Mouse (Mus musculus): ENCODE measurements around the gene Trpm8.

The Trpm8 gene

DNA sequence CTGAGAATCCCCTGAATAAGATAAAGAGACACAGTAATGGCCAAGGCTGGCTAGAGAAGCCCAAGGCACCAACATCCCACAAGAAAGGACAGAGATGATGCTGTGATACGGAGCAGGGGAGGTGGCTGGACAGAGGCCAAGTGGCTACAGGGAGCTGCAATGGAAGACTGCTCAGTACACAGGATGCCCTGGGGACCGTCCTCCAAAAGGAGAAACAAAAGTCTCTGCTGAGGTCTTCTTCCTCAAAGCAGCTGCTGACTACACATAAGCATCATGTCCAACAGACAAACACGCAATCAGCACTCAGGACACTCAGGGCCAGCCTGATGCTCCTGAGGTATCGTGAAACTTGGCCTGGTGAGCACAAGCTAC lies 12.6 kb upstream of the Trpm8 start:
- DNase-seq (ENCODE audit: low spot score): no peak

DNA sequence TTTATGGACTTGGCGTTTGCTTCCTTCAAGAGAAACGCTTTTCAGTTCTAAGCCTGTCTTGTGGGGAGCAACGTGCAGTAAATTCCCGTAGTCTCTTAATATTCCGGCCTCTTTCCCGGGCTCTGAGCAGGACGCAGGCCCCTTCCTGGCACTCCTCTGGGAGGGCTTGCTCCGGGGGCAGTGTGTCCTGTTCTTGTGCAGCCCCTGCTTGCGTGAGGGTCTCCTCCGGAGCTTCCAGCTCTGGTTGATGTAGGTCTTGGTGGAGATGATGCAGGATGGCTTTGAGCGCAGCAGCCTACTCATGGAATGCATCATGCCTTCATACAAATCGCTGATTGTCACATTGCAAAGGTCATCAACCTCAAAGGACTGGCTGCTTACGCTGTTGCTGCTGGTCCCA lies 11.3 kb upstream of the Trpm8 start:
- no peak for DNase-seq (ENCODE audit: low spot score)

DNA sequence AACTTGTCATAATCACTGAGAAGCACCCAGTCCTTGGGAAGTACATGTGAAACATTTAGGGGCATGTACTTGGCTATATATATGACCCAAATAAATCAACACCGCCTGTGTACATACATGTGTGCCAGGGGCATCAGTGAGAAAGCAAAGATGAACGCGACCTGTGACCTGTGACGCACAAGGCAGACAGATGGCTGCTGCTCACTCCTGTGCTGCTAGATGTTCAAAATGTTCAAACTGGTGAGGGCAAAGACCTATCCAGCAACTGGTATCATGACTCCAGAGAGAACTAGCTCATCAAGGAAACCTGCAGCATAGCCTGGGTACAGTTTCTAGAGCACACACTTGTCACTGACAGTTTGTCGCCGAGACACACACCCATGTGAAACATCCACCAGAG lies 10.0 kb upstream of the Trpm8 start:
- DNase-seq (ENCODE audit: low spot score): no peak

DNA sequence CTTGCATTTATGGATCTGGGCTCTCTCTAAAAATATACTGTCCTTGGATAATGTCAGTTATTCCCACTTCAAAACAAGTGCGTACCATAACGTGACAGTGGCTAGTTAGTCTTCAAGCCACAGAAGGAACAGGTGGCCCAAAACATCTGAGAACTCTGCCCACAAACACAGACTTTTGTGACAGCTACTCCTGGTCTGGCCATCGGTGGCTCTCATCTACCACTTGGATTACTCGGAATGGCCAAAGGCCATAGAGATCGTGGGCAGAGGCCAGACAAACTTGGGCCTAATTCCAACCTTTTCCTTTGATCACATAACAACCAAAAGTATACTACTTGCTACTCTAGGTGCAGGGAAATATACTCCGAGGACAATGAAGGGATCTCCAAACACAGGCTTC lies 9.4 kb upstream of the Trpm8 start:
- no peak for DNase-seq (ENCODE audit: low spot score)

DNA sequence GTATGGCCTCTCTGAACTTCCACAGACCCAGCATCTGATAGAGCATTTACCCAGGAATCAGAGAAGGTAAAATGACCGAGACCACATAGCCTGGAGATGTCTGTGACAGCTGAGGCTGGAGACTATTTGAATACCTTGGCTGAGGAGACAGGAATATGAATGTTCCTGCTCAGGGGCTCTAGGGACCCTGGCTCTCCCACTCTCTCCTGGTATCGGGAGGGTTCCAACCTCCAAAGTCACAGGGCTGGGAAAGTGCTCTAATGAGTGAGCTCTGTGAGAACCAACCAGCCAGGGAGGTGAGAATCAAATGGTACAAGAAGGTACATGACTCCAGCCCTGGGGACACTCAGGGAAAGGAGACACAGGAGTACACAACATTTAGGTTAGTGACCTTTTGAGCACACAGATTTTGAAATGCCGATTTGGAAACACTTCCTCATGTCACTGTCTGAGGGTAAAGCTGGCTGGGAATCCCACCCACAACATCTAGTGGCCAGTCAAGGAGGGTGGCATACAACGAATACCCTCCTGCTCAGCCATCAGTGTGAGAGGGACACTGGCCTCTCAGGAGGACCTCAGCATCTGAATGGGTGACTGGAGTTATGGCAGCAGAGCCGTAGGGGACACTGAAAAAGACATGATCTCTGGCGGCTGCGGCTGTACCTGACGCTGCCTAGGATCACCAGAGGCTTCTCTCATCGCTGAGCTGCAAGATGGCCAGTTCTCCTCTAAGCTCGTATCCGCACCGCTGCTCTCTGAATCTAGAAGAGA lies 7.7 kb upstream of the Trpm8 start:
- DNase-seq (ENCODE audit: low spot score): no peak

DNA sequence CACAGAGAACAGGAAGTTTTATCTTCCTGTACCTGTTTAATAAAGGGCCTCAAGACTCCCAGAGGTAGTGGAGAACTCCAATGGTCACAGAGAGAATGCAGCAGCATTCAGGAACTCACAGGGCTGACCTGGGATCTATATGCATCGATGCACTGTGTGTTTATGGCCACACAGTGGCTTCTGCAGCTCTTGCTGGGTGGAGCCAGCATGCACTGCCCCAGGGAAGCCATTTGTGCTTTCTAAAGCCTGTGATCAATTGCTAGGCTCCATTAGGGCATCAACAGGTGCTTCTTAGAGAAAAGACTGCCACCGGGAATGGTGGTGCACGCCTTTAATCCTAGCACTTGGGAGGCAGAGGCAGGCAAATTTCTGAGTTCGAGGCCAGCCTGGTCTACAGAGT lies 4.6 kb upstream of the Trpm8 start:
- DNase-seq (ENCODE audit: low spot score): no peak

DNA sequence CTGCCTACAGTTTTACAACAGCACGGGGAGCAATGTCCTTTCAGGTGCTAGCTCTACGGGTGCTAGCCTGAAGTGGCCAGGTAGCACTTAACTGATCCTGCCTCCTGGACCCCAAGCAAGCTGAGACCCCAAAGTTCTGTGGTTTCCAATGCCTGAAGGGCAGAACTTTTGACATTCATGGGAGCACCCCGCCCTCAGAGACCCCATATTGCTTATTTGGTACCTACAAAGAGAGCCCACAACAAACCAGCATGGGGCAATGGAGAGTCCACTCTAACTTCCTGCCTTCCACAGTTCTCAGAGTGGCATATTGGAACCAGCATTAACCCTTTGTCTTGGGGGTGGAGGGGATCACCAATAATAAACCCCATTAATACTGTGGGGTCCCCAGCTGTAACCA lies 4.1 kb upstream of the Trpm8 start:
- no peak for DNase-seq (ENCODE audit: low spot score)

DNA sequence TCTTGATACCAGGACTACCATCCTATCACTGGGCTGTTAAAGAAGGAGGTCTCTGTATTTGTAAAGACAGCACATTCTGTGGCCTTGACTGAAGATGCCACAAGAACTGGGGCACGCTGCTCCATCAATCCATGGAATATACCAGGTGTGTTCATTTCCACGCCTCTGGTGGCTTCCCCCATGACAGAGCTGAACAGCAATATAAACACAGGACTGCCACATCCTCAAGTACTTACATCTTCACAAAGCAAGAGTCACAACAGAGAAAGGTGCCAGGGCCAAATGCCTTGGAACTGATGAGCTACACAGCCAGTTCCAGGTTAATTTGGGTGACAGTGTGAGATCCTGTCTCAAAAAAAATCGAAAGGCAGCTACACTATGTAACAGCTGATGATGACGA lies 3.6 kb upstream of the Trpm8 start:
- DNase-seq (ENCODE audit: low spot score): no peak

DNA sequence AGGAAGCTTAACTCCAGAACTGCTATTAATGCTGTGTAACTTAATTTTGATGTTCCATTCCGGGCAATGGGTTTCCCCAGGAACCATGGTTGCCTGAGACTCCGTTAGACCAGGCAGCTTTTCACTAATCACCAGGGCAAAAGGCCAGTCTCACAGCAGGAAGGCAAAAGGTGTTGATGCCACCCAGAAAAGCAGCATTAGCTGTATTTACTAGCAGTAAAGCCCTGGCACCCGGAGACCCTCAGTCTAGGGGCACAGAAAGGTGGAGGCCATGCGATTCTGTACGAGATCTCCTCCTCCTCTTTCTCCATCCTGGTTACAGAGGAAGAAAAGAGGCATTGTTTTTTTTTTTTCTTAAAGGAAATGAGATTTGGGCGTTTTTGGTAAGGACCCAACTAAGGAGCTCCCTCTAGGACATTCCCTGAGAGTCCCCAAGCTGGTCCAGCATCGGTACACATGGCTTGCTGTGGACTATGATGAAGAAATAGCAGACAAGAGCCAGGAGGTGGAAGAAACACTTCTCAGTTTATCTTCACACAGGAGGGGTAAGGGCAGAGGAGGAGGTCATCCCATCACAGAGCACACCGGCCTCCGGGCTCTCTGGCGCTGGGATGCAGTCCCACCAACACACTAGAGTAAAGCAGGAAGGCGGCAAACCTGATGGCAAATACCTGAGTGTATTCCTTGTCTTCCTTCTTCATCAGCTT lies 2.9 kb upstream of the Trpm8 start:
- no peak for DNase-seq (ENCODE audit: low spot score)

DNA sequence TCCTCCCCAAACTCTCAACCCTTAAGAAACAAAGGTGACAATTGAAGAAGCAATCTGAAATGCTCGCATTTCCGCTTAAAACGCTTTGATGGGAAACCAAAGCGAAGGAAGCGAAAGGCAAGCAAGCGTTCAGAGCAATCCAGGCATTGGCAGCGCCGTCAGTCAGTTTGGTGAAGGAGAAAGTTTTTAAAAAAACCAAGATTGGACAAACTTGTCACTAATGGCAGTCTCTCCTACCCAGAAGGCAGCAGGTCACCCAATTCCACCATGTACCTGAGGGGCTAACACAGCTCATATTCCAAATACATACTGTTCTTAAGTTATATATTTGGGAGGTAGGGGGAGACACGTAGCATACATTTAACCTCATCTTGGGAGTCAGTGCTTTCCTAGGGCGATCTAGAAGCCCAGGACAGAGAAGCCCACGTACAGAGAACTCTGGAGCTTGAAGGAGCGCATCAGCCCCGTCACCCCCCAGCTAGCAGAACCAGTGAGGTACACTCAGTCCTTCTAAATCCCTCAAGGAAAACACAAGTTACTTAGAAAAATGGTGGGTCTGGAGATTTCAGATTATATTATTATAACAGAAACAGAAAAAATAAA lies 2.3 kb upstream of the Trpm8 start:
- no peak for DNase-seq (ENCODE audit: low spot score)

DNA sequence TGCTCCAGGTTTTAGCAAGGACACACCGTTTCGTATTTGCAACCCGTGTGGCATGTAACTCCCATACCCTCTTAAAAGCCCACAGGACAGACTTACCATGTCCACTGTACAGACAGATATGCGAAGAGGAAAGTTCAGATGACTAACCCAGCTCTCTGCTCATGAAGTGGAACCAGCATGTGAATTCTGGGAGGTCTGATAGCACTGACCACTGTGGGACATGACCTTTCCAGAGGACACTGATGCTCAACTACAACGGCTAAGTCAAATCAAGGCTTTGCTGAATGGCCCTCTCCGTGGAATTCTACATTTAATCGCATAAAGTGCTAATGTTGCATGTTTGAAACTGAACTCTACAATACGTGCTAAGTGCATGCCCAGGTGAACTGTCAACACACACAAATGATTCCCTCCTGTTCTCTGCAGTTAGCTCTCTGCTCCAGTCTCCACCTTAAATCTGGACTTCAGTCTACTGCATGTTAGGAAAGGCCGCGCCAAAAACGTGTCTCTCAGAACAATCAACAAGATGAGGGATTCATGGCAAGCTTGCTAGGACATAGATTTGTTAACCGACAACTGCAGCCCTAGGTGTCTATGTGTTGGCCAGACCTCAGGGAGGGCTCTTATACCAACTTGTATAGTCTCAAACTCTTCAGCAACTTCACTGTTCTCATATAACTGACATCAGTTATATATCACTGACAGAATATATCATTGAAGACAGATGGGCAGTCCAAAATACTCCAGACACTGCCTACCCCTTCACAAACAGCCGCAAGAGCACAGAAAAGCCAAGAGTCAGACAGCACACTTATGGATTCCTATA lies 1.6 kb upstream of the Trpm8 start:
- no peak for DNase-seq (ENCODE audit: low spot score)

DNA sequence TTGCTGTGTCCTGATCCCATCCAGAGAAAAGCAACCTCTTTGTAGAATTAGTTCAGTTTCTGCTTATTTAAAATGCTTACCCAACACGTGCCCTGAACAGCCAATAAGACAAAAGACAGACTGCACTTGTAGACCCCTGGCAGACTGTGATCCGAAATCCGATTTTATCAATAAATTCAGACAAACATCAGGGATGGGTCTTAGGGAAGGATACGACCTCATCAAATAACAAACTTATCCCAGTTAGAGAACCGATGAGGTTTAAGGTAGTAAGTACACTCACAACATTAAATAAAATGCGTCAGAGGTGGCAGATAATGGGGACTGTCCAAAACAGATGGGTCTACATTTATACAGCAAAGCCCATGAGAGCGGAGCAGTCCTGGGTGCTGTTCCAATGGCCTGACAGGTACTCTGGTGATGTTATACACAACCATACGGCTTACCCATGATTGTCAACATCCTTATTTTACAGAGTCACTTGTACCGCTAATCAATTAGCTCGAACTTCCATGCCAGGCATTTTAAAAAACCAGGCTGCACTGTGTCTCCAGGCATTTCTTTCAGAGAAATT lies 850 bp upstream of the Trpm8 start:
- no peak for DNase-seq (ENCODE audit: low spot score)

DNA sequence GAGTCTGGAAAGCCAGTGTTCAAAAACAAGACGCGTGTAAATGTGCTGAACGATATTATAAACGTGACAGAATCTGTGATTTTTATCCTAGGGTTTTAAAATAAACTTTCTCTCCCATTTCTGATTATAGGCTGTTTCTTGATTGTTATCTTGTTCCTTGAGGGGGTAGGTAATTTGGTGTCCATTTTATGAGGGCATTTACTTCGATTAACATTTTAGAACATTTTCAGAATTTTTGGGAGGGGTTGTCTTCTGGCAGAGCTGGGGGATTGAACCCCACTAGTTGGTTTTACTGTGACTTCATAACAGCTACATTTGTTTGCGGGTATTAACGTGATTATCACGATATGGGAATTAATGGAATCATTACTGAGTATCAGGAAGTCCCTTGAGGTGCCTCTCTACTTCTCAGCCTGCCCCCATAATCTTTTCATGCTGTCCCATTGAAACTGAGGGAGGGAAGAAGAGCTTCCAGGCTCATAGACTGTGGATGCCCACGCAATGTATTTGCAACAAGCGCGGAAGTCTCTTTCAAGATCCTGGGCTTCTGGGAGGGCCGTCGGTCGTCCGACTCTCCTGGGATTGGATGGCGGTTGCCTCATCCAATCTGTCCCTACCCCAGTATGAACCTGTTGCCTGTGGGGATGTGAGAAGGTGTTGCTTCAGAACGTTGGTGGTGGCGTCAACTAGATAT lies 504 bp downstream of the Trpm8 start:
- no peak for DNase-seq (ENCODE audit: low spot score)

DNA sequence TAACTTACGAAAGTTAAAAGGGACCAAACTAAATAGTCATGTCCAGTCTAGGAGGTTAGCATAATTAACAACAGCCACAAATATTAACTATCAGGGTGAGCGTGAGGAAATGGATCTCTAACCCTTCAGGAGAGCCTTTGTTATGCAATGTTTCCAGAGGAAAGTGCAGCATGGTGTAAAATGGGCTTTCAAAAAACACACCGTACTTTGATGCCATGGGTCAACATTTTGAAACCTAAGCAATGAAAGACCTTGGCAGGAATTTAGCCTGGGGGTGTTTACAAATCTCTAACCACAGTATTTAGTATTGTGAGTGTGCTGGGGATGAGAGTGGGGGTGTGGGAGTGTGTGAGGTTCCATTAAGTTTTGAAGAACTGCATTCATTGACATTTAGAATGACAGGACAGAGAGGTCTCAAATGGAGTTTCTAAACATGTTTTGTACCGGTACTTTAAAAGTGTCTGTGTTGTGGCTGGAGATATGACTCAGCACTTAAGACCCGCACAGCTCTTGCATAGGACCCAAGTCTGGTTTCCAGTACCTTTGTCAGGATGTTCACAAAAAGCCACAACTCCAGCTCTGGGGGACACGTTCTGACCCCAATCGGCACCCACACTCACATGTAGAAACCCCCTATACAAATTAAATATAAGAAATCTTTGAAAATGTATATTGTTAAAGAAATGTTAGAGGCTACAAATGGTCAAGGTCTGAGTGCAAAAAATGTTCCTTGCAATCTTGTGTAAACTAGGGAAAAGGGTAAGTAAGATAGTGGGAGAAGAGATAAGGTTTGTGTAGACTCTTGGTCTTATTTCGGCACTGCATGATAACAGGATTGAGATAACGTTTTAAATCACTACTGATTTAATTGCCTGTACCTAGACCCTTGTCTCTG lies 1.9 kb downstream of the Trpm8 start:
- no peak for DNase-seq (ENCODE audit: low spot score)

DNA sequence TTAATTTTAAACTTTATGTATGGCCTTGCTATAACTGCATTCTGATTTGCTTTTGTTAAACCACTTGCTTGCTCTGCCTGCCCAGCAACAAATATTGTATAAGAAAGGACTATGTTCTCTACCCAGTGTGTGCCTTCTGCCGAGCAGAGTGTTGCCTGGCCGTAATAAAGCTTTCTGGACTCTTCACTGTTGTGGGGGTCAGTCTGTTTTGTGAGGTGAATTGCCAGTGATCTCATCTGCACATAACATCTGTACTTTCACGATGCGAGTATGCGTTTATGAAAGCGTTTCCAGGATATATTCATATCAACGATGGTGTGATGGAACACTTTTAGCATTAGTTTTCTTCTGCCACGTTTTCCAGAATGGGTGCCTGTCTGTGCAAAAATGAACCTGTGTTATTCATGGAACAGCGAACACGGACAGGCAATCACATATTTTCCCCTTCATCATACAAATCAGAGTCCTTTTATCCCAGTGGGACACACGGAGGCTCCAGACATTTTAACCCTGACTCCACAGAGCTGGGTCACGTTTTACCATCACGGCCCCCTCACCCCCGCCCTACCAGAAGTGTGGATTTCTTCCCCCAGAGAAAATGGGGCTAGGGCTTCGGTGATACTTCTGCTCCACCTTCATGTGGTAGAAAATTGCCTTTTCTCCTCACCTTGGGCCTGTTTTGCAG lies 2.7 kb downstream of the Trpm8 start:
- DNase-seq (ENCODE audit: low spot score): no peak

DNA sequence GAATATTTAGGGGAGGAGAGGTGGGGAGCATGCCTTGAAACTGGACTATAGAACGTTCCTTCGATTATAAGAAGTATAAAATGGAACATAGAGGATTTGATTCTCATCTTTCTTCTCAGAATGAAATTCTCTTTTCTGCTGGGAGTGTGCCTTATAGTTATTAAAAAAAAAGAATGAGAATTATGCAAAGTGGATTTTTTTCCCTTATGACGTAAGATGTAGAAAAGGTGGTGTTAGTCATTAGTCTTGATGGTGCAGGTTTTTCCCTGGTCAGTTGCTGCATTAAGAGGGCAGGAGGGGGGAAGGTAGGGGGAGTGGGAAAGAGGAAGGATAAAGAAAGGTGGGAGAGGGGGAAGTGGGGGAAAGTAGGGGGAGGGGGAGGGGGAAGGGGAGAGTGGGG lies 4.8 kb downstream of the Trpm8 start:
- no peak for DNase-seq (ENCODE audit: low spot score)

DNA sequence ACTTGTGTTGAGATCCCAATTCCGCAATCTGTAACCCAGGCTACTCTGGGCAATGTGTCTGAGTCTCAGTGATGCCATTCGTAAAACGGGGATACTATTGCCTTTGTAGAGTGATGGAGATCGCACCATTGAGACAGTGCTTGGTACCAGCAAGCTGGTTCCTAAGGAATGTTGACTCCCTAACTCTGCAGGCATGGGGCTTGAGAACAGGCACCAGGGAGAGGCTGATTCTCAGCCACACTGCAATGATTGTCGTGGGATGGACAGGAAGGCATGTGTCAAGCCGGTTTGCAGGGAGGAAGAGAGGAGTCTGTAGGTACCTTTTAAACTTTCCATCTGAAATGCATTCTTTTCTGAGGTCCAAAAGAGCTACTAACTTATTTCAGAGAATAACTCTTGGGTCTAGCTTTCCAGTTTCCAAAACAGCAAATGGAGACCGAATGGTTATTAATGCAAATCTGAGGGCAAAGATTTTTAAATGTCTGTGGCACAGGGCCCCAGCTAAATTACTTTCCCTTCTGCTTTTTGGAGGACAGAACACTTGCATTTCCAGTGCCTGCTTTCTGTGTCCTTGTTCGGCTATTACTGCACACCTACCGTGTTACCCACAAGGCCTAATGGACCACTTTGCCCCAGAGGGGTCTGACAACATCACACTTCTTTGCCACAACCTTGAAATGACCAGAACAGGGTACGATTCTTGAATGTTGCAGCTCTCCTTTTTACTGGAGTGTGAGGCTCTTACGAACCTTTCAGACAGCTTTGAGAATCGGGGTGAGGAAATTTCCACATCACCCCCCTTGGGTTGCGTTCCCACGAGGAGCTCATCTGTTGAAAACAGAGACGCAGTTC lies 6.1 kb downstream of the Trpm8 start:
- DNase-seq (ENCODE audit: low spot score): no peak

DNA sequence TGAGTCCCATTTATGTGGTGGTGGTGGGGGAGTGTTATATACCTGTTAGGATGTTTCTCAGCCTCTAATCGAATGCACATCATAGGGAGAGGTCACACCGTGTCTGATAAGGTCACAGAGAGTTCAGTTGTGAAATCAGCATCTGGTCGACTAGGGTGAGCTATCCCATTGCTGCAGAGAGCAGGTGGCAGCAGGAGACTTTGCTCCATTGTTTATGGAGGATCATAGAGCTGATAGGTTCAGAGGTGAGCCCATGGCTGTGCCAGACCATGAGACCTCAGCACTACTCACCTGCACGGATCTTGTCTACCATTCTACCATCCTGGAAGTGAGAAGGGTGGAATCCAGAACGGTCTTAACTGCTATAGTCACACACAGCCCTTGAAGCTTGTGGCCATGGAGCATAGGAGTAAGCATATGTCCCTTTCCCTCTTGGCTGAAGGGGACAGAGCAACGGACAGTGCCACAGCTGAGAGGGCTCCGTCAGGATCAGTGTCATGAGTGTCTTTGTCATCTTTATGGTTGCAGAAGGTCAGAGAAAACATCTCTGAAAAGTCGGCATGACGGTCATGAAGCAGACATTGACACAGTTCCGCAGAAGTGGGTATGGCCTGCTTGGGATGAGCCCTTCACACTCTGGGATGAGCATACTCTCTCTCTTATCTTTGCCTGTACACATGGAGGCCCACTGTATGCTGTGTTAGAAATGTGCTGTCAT lies 6.9 kb downstream of the Trpm8 start:
- DNase-seq (ENCODE audit: low spot score): no peak

Data from c-Kit-positive CD71-positive TER-119-positive erythroid progenitor cells, embryonic 14.5 days (primary cell).